Mouse (Mus musculus) 3134 (cell line): ENCODE data around the gene Inca1.

Experiments used
- DNase-seq: peaks from one replicate; pipeline ENCODE4 v3.0.0-alpha.2; 2011; ENCODE audit warnings: low spot score; ENCODE audit not compliant: insufficient read length; ENCODE audit errors: extremely low read depth

The Inca1 gene

DNA sequence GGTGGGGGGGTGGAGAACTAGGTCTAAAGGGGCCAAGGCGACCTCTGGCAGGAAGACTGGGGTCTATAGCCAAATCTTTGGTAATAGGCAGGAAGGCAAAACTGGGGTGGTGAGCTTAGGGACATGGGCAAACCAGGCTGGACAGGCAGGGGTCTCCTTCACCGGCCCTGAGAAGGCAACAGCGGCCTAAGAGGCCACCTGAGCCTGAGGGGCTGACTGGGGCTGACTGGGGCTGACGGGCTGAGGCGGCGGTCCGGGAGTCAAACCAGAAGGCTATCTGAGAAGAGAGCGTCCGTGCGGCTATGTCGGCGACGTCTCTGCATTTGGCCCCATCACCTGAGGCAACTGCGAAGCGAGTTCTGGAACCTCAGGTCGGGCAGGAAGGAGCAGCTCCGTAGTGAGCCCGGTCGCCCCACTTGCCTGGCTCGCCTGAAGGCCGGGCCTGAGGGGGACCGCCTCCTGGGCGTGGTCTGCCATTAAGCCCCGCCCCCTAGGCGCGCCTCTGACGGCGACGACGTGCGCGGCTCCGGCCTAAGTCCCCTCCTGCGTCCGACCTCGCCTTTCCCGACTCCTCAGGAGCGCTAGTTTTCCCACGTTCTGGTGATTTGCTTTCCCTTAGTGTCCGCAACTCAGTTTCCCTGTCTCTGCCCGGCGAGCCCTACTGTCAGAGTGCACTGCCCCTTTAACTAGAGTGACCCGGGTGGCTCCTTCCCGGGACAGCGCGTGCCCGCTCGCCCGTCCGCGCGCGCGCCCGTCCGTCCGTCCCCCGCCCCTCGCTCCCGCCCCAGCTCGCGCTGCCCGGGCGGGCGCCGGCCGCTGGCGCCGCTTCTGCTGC, at the start of gene Inca1, which contains the start of gene Kif1c:
Inca1 (minus strand) TSS at position 434 of the 835 bp plus-strand sequence.
Kif1c (plus strand) TSS at position 827 of the 835 bp plus-strand sequence.
- DNase-seq, result peak; percentile 96

DNA sequence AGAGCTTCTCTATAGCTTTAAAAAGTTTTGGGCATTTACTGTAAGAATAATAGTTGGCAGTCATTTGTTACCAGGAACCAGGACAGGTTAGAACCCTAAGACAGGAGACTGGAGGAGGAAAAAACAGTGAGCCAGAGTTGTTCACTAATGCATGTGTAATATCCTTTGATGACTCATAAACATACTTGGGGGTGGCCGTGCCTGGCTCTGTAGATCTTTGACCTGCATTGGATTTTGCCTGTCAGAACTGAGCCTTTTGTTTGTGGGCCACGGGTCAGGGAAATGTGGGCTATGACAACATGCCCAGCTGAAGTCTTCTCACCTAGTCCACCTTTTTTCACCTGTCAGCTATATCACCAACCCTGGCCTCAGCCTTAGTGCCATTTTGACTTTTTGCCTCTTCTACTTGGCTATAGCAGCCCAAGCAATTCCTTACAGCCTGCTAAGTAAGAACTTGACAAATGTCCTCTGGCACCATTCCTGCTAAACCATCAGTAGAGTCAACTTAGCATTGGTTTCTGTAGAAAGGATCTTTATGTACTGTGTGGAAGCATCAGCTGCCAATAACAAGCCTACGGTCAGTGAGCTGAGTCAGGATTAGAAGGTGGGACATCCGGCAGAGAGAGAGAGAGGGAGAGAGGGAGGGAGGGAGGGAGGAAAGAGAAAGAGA, 48.1 kb upstream of the Inca1 start:
- no peak for DNase-seq

DNA sequence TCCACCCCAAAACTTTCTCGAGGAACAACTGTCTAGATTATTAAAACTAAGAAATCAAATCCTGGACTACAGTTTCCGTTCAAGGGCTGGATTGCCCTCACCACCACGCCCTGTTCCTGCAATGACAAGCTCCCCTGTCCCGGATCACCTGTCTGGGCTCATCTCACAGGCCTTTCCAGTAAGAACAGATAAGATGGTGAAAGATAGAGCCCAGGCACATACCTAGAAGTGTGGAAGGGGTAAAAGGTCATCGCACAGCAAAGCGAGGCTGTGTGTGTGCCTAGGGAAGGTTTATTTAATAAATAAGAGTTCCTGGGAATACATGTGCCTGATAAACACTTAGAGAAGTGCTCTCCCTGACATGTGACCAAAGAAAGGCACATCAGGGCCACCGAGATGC, 45.7 kb upstream of the Inca1 start:
- DNase-seq, result no peak

DNA sequence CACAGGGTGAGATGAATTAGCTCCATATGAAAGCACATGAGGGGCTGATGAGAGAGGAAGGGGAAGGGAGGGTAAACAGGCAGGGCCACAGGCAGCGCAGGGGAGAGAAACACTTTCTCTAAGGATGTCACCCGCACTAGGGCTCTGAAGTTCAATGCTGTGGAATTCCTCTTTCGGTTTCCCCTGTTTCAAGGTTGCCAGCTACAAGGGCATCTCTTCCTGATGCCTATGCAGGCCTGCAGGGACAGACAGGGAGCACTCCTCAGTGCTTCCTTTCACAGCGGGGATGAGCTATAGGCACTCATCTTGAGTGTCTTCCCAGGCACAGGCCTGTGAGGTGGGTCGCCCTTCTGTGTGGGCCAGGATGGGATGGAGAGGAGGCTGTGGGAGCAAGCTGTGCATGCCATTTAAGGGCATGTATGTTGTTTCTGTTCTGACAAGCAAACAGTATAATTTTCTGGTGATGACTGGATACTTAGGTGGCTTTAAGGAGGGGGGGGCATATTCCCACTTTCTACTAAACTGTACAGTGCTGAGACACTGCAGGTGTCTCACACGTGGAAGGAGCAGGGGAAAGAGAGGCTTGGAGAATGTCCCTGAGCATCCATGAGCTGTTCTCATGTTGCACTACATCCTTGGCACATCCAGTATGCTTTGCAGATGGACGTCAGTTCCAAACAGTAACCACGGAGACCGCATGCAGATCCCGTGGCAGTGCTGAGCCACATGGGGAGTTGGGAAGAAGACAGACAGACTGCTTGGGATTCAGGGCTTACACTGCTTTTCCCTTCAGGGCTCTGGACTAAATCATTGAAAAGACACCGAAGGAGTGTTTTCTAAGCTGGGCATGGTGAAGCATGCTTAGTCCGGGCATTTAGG, 42.9 kb upstream of the Inca1 start:
- no peak for DNase-seq

DNA sequence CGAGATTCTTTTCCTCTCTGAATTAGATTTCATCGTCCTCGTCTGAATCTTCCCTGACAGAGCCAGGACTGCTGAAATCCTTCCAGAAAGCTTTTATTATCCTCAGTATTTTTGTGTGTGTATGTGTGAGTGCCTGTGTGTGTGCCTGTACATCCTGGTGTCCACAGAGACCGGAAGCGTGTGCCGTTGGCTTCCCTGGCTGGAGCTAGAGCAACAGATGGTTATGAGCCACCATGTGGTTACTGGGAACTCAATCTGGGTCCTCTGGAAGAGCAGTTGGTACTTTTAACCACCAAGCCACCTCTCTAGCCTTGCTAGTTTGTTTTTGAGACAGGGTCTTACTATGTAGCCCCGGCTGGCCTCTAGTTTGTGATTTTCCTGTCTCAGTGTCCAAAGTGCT, 42.2 kb upstream of the Inca1 start:
- no peak for DNase-seq

DNA sequence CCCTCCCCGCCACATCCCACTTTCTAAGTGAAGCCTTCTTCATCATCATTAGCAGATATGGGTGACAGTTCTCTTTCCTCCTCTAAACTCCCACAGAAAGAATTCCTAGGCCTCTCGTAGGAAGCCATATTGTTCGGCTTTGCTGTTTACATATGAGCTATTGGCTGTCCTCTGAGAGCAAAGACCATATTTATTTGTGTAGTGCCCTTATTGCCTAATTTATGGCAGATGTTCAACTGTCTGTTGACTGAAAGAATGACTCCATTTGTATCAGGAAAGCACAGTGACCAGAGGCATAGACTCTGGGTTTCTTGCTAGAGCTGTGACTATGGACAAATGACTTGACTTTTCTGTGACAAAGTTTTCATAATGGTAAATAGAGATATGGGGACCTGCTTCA, 41.6 kb upstream of the Inca1 start:
- no peak for DNase-seq

DNA sequence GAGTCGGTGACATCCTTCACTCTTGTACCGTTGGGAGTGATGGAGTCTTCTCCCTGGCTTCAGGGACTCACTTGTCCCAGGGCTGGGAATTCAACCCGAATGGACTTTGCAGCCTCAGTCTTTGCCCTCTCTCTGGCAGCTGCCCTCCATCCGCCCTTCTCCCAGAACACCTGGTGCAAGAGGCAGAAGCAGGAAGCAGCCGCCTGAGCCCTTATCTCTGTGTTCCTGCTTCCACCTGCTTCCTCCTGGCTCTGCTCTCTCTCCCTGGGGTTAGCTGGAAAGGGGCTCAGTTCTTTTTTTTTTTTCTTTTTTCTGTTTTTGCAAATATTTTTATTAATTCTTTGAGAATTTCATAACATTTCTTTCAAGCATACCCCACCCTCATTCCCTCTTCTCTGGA, 37.8 kb upstream of the Inca1 start:
- DNase-seq, result no peak

DNA sequence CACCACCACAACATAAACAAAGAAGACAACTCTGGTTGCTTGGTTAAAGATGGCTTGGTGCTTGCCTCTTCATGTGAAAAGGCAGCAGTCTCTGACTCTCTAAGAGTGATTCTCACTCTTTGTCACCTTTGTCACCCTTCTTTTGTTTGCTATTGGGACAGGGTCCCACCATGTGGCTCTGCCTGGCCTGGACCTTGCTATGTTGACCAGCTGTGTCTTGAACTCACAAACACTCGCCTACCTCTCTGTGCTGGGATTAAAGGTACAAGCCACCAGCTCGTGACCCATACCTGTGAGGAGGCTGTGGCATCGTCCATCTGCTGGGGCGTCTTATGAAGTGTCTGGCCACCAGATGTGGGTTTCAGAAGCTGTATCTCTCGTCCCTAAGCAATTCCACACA, 33.3 kb upstream of the Inca1 start:
- no peak for DNase-seq

DNA sequence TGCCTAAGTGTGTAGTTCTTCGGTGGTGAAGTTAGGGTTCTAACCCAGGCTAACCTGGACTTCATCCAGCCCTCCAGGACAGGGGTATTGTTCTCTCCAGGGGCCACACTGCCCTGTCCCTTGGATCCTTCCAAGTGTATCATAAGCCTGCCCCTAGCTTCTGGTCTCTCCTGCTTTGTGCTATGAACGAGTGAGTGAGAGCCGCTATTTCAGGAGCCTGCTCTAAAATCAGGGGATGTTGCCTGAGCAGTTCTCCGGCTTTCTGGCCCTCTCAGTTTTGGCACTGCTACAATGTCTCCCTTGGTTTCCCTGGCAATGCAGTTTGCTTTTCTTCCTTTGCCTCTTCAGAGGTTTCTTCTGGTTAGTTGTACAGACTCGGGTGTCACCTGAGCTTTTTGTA, 31.2 kb upstream of the Inca1 start:
- no peak for DNase-seq

DNA sequence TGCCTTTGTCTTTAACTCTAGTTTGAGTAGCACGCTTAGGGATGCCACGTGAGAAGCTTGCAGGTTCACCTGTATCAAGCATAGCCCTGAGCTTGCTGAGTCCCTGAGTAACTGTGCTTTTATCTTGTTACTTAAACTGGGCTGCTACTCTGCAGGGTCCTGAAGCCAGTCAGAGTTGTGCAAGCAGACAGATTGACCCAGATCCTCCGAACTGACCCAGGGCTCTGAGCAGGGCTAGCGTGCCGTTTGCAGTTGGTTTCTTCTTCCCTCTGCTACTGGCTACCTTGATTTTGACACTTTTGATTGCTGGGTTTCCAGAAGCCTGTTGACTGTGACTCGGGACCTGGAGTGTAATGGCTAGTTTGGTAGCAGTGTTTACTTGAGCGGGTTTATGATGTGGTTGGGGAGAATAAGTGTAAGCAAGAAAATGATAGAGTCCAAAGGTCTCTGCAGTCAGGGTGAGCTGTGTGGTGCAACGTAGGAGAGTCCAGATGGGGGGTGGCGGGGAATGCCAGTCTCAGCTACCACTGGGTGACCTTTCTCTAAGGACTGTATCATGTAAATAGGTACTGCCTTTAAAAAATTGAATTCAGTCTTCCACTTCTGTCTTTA, 30.6 kb upstream of the Inca1 start:
- DNase-seq, result no peak

DNA sequence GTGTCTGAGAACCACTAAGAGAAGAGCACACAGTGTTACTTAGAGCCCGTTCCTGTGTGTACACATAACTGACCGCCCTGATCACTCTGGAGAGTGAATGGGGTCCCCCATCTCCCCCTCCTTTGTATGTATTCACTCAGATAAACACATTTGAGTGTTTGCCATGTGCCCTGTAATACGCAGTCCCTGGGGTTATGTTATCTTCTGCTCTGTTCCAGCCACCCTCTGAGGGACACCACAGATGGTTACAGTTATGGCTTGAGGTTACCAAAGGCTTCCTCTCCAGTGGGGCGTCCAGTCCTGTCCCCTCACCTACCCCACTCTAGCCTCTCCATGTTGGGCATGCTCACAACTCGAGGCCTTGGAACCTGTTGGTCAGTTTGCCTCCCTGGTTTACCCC, 27.4 kb upstream of the Inca1 start:
- DNase-seq, result no peak

DNA sequence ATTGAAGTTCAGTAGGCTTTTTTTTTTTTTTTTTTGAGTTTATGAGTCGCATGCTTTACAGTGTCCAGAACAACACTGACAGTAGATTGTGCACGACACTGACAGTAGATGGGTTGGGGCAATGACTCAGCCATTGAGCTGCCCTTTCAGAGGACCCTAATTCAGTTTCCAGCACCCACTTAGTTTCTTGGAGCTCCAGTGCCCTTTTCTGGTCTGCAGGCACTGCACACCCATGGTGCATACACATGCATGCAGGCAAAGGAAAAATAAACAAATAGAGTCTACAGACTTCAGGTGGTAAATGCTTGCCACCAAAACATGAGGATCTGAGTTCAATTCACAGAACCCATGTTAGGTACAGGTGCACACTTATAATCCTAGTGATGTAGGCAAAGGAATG, 26.6 kb upstream of the Inca1 start:
- DNase-seq, result no peak

DNA sequence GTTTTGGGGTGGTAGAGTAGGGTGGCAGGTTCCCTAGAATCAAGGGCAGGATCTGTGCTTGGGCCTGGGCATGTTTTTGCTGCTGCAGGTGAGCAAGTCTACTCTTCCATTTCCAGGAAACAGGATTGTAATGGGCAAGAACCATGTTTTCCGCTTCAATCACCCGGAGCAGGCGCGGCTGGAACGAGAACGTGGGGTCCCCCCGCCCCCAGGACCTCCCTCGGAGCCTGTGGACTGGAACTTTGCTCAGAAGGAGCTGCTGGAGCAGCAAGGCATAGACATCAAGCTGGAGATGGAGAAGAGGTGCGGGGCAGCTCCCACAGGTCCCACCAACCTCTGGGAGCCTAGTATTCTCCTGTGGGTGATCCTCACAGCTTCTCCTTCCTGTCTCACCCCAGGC, 24.8 kb upstream of the Inca1 start:
- DNase-seq, result no peak

DNA sequence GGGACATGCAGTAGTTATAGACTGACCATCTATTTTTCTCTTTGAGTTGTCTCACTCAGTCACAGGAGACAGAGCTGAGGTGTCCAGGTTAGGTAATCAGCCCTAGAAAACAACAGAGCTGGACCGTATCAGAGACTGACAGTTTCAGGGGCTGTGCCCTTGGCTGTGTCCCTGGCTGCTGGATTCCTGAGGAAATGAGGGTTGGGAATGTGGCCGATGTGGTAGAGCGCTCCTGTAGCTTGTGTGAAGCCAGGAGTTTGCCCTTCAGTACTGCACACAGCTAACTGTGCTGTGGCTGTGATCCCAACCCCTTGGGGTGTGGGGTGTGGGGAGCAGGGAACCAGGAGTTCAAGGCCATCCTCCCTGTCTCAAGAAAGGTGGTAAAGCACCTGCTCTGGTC, 21.1 kb upstream of the Inca1 start:
- no peak for DNase-seq

DNA sequence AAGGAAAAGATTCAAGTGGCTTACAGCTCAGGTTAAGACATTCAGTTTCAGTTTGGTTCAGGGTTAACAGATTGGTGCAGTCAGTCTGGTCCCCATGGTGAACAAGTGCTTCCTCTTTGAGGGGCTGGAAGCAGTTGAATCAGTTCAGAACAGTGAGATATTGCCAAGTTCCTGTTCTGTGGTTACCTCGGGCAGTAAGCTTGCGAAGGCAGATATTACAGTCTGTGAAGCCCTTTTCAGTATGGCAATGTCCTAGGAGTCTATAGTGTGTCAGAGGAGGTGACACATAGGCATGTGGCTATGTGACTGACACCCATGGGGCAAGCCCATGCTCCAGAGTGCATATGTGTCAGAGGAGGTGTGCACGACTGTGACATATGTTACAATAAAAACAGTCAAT, 20.6 kb upstream of the Inca1 start:
- no peak for DNase-seq

DNA sequence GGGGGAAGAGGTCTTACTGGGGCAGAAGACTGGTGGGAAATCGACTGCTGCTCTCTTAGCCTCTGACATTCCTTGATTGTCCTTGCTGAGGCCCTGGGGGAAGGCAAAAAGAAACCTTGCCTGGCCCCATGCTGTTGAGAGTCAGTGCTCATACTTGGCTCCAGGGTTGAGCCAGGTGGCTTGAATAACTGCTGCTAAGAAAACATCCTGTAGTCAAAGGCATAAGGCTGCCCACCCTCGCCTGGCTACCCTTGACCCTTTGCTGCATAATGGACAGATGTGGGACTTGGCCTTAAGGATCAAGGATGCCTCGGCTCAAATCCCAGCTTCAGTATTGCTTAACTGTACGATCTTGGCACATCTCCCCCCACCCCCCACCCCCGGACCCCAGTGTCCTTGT, 18.5 kb upstream of the Inca1 start:
- no peak for DNase-seq

DNA sequence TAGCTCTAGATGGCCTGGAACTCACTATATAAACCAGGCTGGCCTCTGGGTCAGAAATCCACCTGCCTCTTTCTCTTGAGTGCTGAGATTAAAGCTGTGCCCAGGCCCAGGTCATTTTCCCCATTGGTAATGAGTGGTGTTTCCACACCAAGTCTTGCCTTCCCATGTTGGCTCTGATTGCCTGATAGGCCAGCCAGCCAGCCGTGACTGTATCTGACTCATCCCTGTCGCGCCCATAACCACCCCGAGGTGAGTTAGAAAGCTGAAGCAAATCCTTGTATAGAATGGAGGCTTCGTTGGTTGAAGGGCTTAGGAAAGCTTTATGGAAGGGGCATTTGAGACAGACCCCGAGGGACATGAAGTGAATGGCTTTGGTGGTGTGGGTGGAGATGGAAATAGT, 15.9 kb upstream of the Inca1 start:
- DNase-seq, result no peak

DNA sequence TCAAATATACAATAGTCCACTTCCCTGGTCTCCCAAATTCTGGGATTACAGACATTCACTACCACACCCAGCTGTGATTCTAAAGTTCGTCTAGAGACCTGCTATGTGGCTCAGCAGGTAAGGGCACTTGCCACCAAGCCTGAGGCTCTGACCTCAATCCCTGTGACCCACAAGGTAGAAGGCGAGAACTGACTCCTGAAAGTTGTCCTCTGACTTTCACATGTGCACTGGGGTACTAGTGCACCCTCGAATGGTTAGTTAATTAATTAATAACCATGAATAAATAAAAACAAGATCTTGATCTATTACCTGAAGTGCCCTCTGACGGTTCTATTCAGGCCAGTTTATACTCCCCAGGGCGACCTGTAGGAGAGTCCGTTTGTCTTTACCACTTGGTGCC, 13.3 kb upstream of the Inca1 start:
- no peak for DNase-seq

DNA sequence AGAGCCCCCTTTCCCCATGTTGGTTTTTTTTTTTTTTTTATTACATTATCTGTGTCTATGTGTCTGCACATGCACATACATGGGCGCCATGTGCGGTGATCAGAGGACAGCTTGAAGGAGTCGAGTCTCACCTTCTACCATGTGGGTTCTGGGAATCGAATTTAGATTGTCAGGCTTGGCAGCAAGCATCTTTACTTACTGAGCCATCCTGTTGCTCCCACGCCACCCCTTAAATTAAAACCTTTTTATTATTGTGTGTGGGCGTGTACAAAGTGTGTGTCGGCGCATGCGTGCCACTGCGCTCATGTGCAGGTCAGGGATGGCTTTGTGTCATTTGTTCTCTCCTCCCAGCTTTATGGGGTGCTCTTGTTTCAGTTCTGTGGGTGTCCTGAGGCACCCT, 11.1 kb upstream of the Inca1 start:
- no peak for DNase-seq

DNA sequence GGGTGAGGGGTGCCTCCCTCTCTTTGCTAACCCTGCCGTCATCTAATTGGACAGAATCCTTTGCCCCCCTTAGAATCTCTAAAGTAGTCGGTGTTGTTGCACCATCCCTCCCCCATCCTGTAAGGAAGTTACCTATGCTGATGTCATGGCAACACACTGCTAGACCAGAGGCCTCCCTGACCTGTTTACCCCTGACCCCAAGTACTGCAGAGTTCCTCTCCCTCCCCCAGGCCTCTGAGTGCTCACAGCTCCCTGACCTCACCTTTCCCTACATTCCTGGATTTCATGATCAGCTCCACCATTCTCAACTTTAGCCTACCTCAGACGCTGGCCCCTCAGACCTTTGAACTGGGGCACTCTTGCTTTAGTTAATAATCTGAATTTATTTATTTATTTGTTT, 6.2 kb upstream of the Inca1 start:
- no peak for DNase-seq

DNA sequence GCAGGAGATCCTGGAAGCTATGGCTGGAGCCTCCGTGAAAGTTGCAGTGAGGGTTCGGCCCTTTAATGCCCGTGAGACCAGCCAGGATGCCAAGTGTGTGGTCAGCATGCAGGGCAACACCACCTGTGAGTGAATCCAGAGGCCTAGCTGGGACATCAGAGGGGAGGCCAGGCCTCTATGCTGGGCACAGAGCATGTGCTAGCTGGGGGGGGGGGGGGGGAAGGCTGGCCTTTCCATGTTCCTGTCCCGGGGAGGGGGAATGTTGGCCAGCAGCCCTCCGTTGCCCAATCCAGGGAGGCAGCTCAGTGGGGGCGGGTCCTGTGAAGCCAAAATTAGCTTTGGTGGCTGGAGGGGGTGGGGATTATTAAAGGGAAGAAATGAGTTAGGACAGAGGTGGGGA, 2.8 kb upstream of the Inca1 start:
- DNase-seq, result no peak
